Mouse (Mus musculus) ES-E14 (cell line): ENCODE measurements around the gene Hipk2. TPM values are rescaled to one million over a fixed set of nuclear protein-coding genes. Genes with fewer than 3 reads are reported as not detected.

Source experiments
- DNase-seq: peaks from one replicate; pipeline ENCODE4 v3.0.0-alpha.2; 2013; ENCODE audit warnings: low read depth, low spot score
- H3K27ac ChIP-seq: 2 replicates; pipeline ENCODE4 v1.5.1; 2012; ENCODE audit warnings: low read depth, mild to moderate bottlenecking, low read length, moderate library complexity, mixed read lengths; ENCODE audit not compliant: poor library complexity, insufficient read depth, severe bottlenecking
- H3K36me3 ChIP-seq: 2 replicates; pipeline ENCODE4 v1.6.1; 2012; ENCODE audit warnings: mild to moderate bottlenecking, low read length, moderate library complexity, mixed read lengths; ENCODE audit not compliant: control insufficient read depth, poor library complexity, insufficient read depth, severe bottlenecking
- H3K4me1 ChIP-seq, 2 experiments: fragments of 150-350 bp in 1 of 2; sonication (generic) in 1 of 2; 2 replicates each; pipeline ENCODE4 v1.6.1; 2012; ENCODE audit warnings: low read length in 2 of 2, mild to moderate bottlenecking in 1 of 2, mixed read lengths in 1 of 2; ENCODE audit not compliant: control insufficient read depth in 2 of 2, insufficient read depth in 2 of 2, poor library complexity in 1 of 2
- H3K4me3 ChIP-seq, 2 experiments: fragments of 150-350 bp in 1 of 2; sonication (generic) in 1 of 2; 2 replicates each; pipeline ENCODE4 v1.5.1; 2012; ENCODE audit warnings: low read length in 2 of 2, low read depth in 1 of 2, mild to moderate bottlenecking in 1 of 2, mixed read lengths in 1 of 2; ENCODE audit not compliant: insufficient read depth in 1 of 2, poor library complexity in 1 of 2, severe bottlenecking in 1 of 2
- H3K9ac ChIP-seq: 2 replicates; pipeline ENCODE4 v1.6.1; 2012; ENCODE audit warnings: low read depth, mild to moderate bottlenecking, low read length, mixed read lengths; ENCODE audit not compliant: poor library complexity, insufficient read depth, severe bottlenecking
- H3K9me3 ChIP-seq: fragments of 150-350 bp; sonication (generic); 2 replicates; pipeline ENCODE4 v1.6.1; 2012; ENCODE audit warnings: low read depth, mild to moderate bottlenecking, low read length; ENCODE audit not compliant: control insufficient read depth, insufficient read depth
- CHD2 ChIP-seq: IDR thresholded peaks from 2 replicates; pipeline ENCODE4 v1.6.1; 2014; ENCODE audit warnings: mild to moderate bottlenecking, low read depth, low read length, inconsistent platforms
- HCFC1 ChIP-seq: IDR thresholded peaks from 2 replicates; pipeline ENCODE4 v1.6.1; 2012; ENCODE audit warnings: low read length, inconsistent platforms, borderline replicate concordance; ENCODE audit not compliant: insufficient read depth
- MAFK ChIP-seq: IDR thresholded peaks from 2 replicates; pipeline ENCODE4 v1.6.1; 2014; ENCODE audit warnings: mild to moderate bottlenecking, low read depth, low read length, inconsistent platforms; ENCODE audit not compliant: insufficient read depth
- ZC3H11A ChIP-seq: IDR thresholded peaks from 2 replicates; pipeline ENCODE4 v1.6.1; 2012; ENCODE audit warnings: low read depth, mild to moderate bottlenecking, inconsistent platforms, low read length, borderline replicate concordance
- ZNF384 ChIP-seq: IDR thresholded peaks from 2 replicates; pipeline ENCODE4 v1.6.1; 2012; ENCODE audit warnings: low read depth, low read length, inconsistent platforms
- in situ Hi-C, 2 experiments: fragments of 600-800 bp; cut with MboI; formaldehyde crosslinking; loops; one replicate each; pipeline ENCODE4 v1.15.1; 2025; ENCODE audit warnings: low sequenced_read_pairs in 2 of 2, inconsistent platforms in 1 of 2; ENCODE audit not compliant: unreplicated experiment in 2 of 2
- total RNA-seq: library from RNA; depleted of rRNA; stranded (reverse); fragments of 300-350 nt; gene quantifications from 2 replicates; pipeline ENCODE4 v1.2.3, GENCODE M21; 2012

The Hipk2 gene
- total RNA-seq, 1 experiment = 7.0 TPM

DNA sequence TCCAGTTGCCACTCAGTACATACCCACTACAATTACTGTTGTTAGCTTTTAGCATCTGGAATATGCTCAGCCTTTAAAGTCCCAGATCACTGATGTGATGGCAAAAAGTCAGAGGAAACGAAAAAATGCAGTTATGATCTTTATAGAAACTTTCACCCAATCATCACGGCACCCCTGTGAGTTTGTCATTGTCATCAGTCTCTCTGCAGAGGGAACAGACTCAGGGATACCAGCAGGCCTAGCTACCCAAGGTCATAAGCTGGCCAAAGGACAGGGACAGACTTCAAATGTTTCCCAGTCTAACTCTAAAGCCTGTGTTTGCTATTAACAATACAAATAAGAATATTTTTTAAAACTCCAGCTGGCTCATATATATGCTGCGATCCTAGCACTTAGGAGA, 34.4 kb downstream of the Hipk2 start:
- Histone ChIP-seq H3K4me1 (no peaks in the 10 kb centered on the region), H3K27ac (no peak overlapping the region), H3K36me3 (no peaks in the 10 kb centered on the region), H3K4me3 (no peak overlapping the region), H3K9me3 (no peaks in the 10 kb centered on the region), H3K9ac (no peak overlapping the region)
- DNase-seq = no peak
- in situ Hi-C loops = no loop called here
- TF ChIP-seq ZC3H11A = no peak
- TF ChIP-seq MAFK = no peak
- TF ChIP-seq CHD2 = no peak
- TF ChIP-seq HCFC1 = no peak
- TF ChIP-seq ZNF384 = no peak

DNA sequence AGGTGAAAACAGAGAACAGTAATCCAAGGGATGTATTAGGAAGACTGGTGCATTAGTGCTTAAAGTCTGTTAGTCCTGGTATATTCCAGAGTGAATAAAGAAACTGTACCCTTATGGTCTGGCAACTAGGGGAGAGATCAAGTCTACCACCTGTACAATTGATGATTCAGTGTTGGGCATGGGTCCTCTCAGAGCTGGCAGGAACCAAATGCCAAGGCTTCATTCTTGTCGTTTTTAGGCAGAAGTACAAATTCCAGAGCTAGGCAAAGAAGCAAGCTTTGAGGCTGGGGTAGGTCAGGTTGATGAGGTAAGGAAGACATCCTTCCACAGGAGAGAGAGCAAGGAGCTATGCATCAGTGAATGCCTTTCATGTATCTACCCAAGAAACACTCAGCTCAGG, 35.2 kb downstream of the Hipk2 start:
- Histone ChIP-seq H3K27ac (no peak overlapping the region), H3K36me3 (no peaks in the 10 kb centered on the region), H3K4me1 (no peaks in the 10 kb centered on the region), H3K9ac (no peak overlapping the region), H3K9me3 (no peaks in the 10 kb centered on the region), H3K4me3 (no peak overlapping the region)
- TF ChIP-seq ZNF384 (no peak), HCFC1 (no peak), MAFK (no peak), CHD2 (no peak), ZC3H11A (no peak)
- no peak for DNase-seq
- in situ Hi-C loops = no loop called here

DNA sequence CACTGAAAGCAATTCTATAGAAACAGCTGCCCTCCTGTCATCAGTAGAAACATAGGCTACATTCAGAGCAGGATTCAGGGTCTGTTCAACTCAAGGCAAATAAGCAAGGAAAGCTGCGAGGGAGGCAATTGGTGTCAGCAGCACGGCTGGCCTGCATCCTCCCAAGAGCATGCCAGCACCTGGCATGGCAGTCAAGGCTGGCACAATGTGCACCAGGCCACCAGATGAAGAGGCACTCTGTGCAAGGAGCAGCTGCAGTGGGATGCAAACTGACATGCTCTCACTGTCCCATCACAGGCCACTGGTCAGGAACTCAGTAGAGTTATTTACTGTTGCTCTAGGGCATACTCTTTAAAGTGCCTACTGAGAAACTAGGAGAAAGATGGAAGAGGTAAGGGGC, 35.6 kb downstream of the Hipk2 start:
- no peak for DNase-seq
- Histone ChIP-seq H3K4me1 (no peaks in the 10 kb centered on the region), H3K36me3 (no peaks in the 10 kb centered on the region), H3K27ac (no peak overlapping the region), H3K9ac (no peak overlapping the region), H3K9me3 (no peaks in the 10 kb centered on the region), H3K4me3 (no peak overlapping the region)
- in situ Hi-C loops = no loop called here
- TF ChIP-seq MAFK (no peak), CHD2 (no peak), ZNF384 (no peak), HCFC1 (no peak), ZC3H11A (no peak)

DNA sequence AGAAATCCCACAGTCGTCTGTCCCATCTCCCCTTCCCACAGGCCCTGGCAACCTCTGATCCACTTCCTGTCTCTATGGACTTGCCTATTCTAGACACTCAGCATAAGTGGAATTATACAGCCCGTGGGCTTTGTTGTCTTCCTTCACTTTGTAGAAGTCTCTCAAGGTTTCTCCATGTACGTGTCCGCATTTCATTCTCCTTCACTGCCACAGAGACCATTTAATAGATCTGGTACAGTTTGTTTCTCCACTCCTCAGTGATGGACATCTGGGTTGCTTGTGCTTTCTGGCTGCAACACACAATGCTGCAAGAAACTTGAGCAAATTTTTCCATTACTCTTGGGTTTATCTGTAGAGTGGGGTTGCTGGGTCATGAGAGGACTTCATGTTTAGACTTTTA, 36.1 kb downstream of the Hipk2 start:
- no peaks in the 10 kb centered on the region for H3K9me3 ChIP-seq
- no peaks in the 10 kb centered on the region for H3K36me3 ChIP-seq
- in situ Hi-C loops = no loop called here

DNA sequence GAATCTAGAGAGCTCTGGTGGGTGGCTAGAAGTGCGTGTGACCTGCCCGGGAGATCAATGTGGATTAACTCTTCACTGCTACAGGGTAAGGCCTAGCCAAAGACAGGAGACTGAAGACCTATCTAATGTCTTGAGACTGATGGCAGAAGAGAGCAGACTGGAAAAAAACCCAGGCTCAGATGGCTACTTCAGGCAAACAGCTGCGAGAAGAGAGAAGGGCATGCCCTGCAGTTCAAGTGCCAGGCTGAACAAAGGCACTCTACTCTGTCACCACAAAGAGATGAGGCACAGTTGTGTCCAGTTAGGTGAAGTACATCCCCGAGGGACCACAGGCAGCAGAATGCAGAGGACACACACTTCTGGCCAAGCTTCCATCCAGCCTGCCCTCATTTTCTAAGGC, 37.9 kb downstream of the Hipk2 start:
- H3K27ac ChIP-seq = no peak overlapping the region
- in situ Hi-C loops = no loop called here
- no peak overlapping the region for H3K9ac ChIP-seq
- no peaks in the 10 kb centered on the region for H3K4me1 ChIP-seq
- H3K4me3 ChIP-seq = no peak overlapping the region
- H3K9me3 ChIP-seq = no peaks in the 10 kb centered on the region
- TF ChIP-seq HCFC1 = no peak
- no peak for TF ChIP-seq CHD2
- no peak for TF ChIP-seq ZC3H11A
- no peak for TF ChIP-seq MAFK
- TF ChIP-seq ZNF384 = no peak
- no peaks in the 10 kb centered on the region for H3K36me3 ChIP-seq
- DNase-seq = no peak

More for the DNA sequence above, 36.1 kb downstream of the Hipk2 start:
- TF ChIP-seq ZC3H11A = no peak
- no peak for TF ChIP-seq CHD2
- no peak for TF ChIP-seq MAFK
- no peak for TF ChIP-seq ZNF384
- TF ChIP-seq HCFC1 = no peak
- DNase-seq = no peak
- Histone ChIP-seq H3K4me3 (no peak overlapping the region), H3K4me1 (no peaks in the 10 kb centered on the region), H3K9ac (no peak overlapping the region), H3K27ac (no peak overlapping the region)
